8 mouse cellular contexts compared by ENCODE assay signal in the genomic region with DNA sequence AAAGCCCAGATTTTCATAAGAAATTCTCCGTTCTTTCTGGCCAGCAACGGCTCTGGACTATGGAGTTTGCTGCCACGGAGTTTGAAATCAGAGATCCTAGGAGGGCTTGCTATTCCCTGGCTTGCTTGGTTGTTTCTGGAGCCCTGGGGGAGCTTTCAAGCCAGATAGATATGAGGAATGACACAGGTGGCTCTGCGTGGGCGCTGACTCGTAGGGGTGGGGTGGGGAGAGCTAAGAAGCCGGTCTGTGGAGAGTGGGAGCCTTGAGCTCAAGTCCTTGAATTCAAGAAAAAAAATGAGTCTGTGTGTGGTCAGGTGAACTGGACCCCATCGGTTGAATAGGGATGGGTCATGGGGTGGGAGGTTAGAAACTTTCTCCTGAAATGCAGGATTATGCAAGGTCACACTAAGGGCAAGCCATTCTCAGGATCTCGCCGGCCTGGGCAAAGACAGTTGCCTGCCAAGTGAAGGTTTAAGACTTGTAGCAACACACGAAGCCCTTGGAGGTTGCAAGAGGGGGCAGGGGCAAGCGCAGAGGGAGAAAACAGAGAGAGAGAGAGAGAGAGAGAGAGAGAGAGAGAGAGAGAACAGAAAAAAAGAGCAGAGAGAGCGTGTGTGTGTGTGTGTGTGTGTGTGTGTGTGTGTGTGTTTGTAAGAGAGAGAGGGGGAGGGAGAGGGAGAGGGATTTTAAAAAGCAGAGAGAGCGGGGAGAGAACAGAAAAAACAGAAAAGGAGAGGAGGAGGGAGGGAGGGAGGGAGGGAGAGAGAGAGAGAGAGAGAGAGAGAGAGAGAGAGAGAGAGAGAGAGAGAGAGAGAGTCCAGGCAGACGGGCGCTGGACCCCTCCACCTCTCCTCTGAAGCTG. TPM values are rescaled to one million over a fixed set of nuclear protein-coding genes. Genes with fewer than 3 reads are reported as not detected.
DNase-seq lines count a peak whose midpoint lies in the region; ATAC-seq and TF ChIP-seq lines count a peak whose summit lies in the region.
"Had no signal": no experiment of that assay in that cellular context is flagged by ENCODE, and none has a peak within 500 bp of the region (broad histone marks: within the 10 kb centered on the region; RNA-seq: fewer than 3 reads in every experiment).

No protein-coding gene starts in this region.

- peak overlapping the region; percentile 39 for H3K4me2 ChIP-seq in liver, embryonic 11.5 days
- no peak overlapping the region for H3K4me2 ChIP-seq in liver, postnatal 0 days (ENCODE audit: low read depth, low read length)
- H3K4me2 ChIP-seq in embryonic facial prominence, embryonic 13.5 days: peak overlapping the region; percentile 62
- peak overlapping the region; percentile 40 for H3K4me2 ChIP-seq in intestine, embryonic 14.5 days (ENCODE audit: low read length)
- peak overlapping the region; percentile 59 for H3K4me2 ChIP-seq in neural tube, embryonic 15.5 days
- H3K4me2 ChIP-seq: liver, embryonic 13.5 days had no signal

- no peaks in the 10 kb centered on the region for H3K9me3 ChIP-seq in liver, embryonic 11.5 days (ENCODE audit: control insufficient read depth, low read length)
- no peaks in the 10 kb centered on the region for H3K9me3 ChIP-seq in liver, postnatal 0 days (ENCODE audit: low read length)
- no peaks in the 10 kb centered on the region for H3K9me3 ChIP-seq in embryonic facial prominence, embryonic 13.5 days
- no peaks in the 10 kb centered on the region for H3K9me3 ChIP-seq in intestine, embryonic 14.5 days (ENCODE audit: control insufficient read depth, low read length)
- H3K9me3 ChIP-seq in neural tube, embryonic 15.5 days (replicated peaks): no peaks in the 10 kb centered on the region
- H3K9me3 ChIP-seq: liver, embryonic 13.5 days had no signal

- DNase-seq in liver, embryonic 11.5 days (ENCODE audit: low spot score): no peak
- DNase-seq in liver, postnatal 0 days: no peak
- DNase-seq in intestine, embryonic 14.5 days (ENCODE audit: low spot score): no peak
- DNase-seq in spleen, postnatal 36 days (ENCODE audit: low spot score in 2 of 2): no peak
- DNase-seq in layer of hippocampus, adult 8-10 months (ENCODE audit: low spot score in 2 of 2): no peak
- DNase-seq: liver, embryonic 13.5 days had no signal

- no peak overlapping the region for H3K27ac ChIP-seq in liver, embryonic 11.5 days (ENCODE audit: low read depth, low read length)
- no peak overlapping the region for H3K27ac ChIP-seq in liver, postnatal 0 days (ENCODE audit: low read depth)
- no peak overlapping the region for H3K27ac ChIP-seq in embryonic facial prominence, embryonic 13.5 days
- H3K27ac ChIP-seq in intestine, embryonic 14.5 days (ENCODE audit: low read depth): no peak overlapping the region
- peak overlapping the region; percentile 84 for H3K27ac ChIP-seq in neural tube, embryonic 15.5 days (replicated peaks)
- H3K27ac ChIP-seq: liver, embryonic 13.5 days had no signal

- H3K4me3 ChIP-seq in liver, embryonic 11.5 days (ENCODE audit: low read depth, low read length): no peak overlapping the region
- no peak overlapping the region for H3K4me3 ChIP-seq in liver, postnatal 0 days (ENCODE audit: low read depth, low read length)
- peak overlapping the region; percentile 39 for H3K4me3 ChIP-seq in embryonic facial prominence, embryonic 13.5 days
- H3K4me3 ChIP-seq in intestine, embryonic 14.5 days (ENCODE audit: low read depth, low read length): peak overlapping the region; percentile 28; the same call in 1 of the 2 replicates
- peak overlapping the region; percentile 47 for H3K4me3 ChIP-seq in neural tube, embryonic 15.5 days (replicated peaks)
- H3K4me3 ChIP-seq: liver, embryonic 13.5 days had no signal

- TF ChIP-seq EP300 in liver, postnatal 0 days (IDR thresholded peaks at IDR 0.05; ENCODE audit: low read depth): no peak

- H3K9ac ChIP-seq in liver, embryonic 11.5 days (ENCODE audit: low read depth, low read length): no peak overlapping the region
- H3K9ac ChIP-seq in liver, postnatal 0 days (replicated peaks): no peak overlapping the region
- peak overlapping the region; percentile 54; the same call in 1 of the 2 replicates for H3K9ac ChIP-seq in embryonic facial prominence, embryonic 13.5 days
- H3K9ac ChIP-seq in intestine, embryonic 14.5 days (ENCODE audit: low read length): no peak overlapping the region
- peak overlapping the region; percentile 69 for H3K9ac ChIP-seq in neural tube, embryonic 15.5 days (replicated peaks)
- H3K9ac ChIP-seq: liver, embryonic 13.5 days had no signal

- no peaks in the 10 kb centered on the region for H3K36me3 ChIP-seq in liver, embryonic 11.5 days (ENCODE audit: control insufficient read depth, insufficient read depth, low read length)
- no peaks in the 10 kb centered on the region for H3K36me3 ChIP-seq in liver, postnatal 0 days (replicated peaks; ENCODE audit: insufficient read depth, low read length)
- no peaks in the 10 kb centered on the region for H3K36me3 ChIP-seq in embryonic facial prominence, embryonic 13.5 days
- no peaks in the 10 kb centered on the region for H3K36me3 ChIP-seq in intestine, embryonic 14.5 days (ENCODE audit: control insufficient read depth, insufficient read depth, low read length)
- H3K36me3 ChIP-seq in neural tube, embryonic 15.5 days: no peaks in the 10 kb centered on the region
- H3K36me3 ChIP-seq: liver, embryonic 13.5 days had no signal

- no peak for ATAC-seq in liver, embryonic 11.5 days (replicated peaks; ENCODE audit: low FRiP score)
- ATAC-seq in liver, postnatal 0 days: no peak
- ATAC-seq in embryonic facial prominence, embryonic 13.5 days (ENCODE audit: insufficient number of reproducible peaks, insufficient read depth, low FRiP score, low TSS enrichment, low read depth): no peak
- no peak for ATAC-seq in intestine, embryonic 14.5 days (replicated peaks; ENCODE audit: low FRiP score, low TSS enrichment, low read depth)
- ATAC-seq in neural tube, embryonic 15.5 days (ENCODE audit: low FRiP score): 0 out of 2 replicates have a peak, but pooled peaks have one; percentile 7

- no peaks in the 10 kb centered on the region for H3K4me1 ChIP-seq in liver, embryonic 11.5 days (replicated peaks; ENCODE audit: control insufficient read depth, insufficient read depth, low read length)
- no peaks in the 10 kb centered on the region for H3K4me1 ChIP-seq in liver, postnatal 0 days (ENCODE audit: insufficient read depth)
- H3K4me1 ChIP-seq in embryonic facial prominence, embryonic 13.5 days: peaks cover 15% of the 10 kb centered on the region
- H3K4me1 ChIP-seq in intestine, embryonic 14.5 days (replicated peaks; ENCODE audit: control insufficient read depth, insufficient read depth, low read length): peaks cover 10% of the 10 kb centered on the region
- H3K4me1 ChIP-seq in neural tube, embryonic 15.5 days: peaks cover 51% of the 10 kb centered on the region
- H3K4me1 ChIP-seq: liver, embryonic 13.5 days had no signal

- H3K27me3 ChIP-seq in liver, embryonic 11.5 days (replicated peaks; ENCODE audit: control insufficient read depth, insufficient read depth, low read length): peaks cover 60% of the 10 kb centered on the region
- peaks cover 48% of the 10 kb centered on the region for H3K27me3 ChIP-seq in liver, postnatal 0 days (ENCODE audit: insufficient read depth, low read length)
- H3K27me3 ChIP-seq in embryonic facial prominence, embryonic 13.5 days: peaks cover 76% of the 10 kb centered on the region
- peaks cover 57% of the 10 kb centered on the region for H3K27me3 ChIP-seq in intestine, embryonic 14.5 days (replicated peaks; ENCODE audit: control insufficient read depth, insufficient read depth, low read length)
- no peaks in the 10 kb centered on the region; the same call in 1 of the 2 replicates for H3K27me3 ChIP-seq in neural tube, embryonic 15.5 days (replicated peaks)

- WGBS in liver, embryonic 11.5 days: 26% methylated on average over 15 of the region's 16 CpGs
- 32% methylated on average over 14 of the region's 16 CpGs for WGBS in liver, postnatal 0 days (ENCODE audit: insufficient replicate concordance)
- 14% methylated on average over 16 of the region's 16 CpGs for WGBS in embryonic facial prominence, embryonic 13.5 days
- 16% methylated on average over 13 of the region's 16 CpGs for WGBS in intestine, embryonic 14.5 days
- 7% methylated on average over 14 of the region's 16 CpGs for WGBS in neural tube, embryonic 15.5 days

- no peak for TF ChIP-seq CTCF in liver, postnatal 0 days (IDR thresholded peaks at IDR 0.05; ENCODE audit: low read depth)

RNA-seq across cellular contexts. Expression of a gene that starts 13.8 kb away (rescaled TPM):
- 50.8 and 55.3 TPM in 2 replicates for polyA plus RNA-seq in liver, embryonic 11.5 days (2014; fragmentation: Nextera tagmentation; extraction: Ambion mirVana)
- 15.1 and 15.9 TPM in 2 replicates for polyA plus RNA-seq in liver, postnatal 0 days (2015; fragmentation: Nextera tagmentation; extraction: Ambion mirVana)
- 33.8 and 41.8 TPM in 2 replicates for polyA plus RNA-seq in embryonic facial prominence, embryonic 13.5 days (2015; fragmentation: Nextera tagmentation; extraction: Ambion mirVana)
- polyA plus RNA-seq in intestine, embryonic 14.5 days (2014; fragmentation: Nextera tagmentation; extraction: Ambion mirVana): 34.2 and 37.4 TPM in 2 replicates
- 55.7 and 58.6 TPM in 2 replicates for polyA plus RNA-seq in neural tube, embryonic 15.5 days (2015; fragmentation: Nextera tagmentation; extraction: Ambion mirVana)
- 10 to 100 TPM; 17.8 to 23.3 (median 21.7) TPM for total RNA-seq in layer of hippocampus, adult 8-10 months (2022)

RNA-seq across cellular contexts. Expression of a gene that starts 31.4 kb away (rescaled TPM):
- polyA plus RNA-seq in liver, embryonic 11.5 days (2014; fragmentation: Nextera tagmentation; extraction: Ambion mirVana): 3.7 and 5.8 TPM in 2 replicates
- polyA plus RNA-seq in liver, postnatal 0 days (2015; fragmentation: Nextera tagmentation; extraction: Ambion mirVana): 108 and 111 TPM in 2 replicates
- 0.49 and 1.4 TPM in 2 replicates for polyA plus RNA-seq in embryonic facial prominence, embryonic 13.5 days (2015; fragmentation: Nextera tagmentation; extraction: Ambion mirVana)
- 1.4 and 3.2 TPM in 2 replicates for polyA plus RNA-seq in intestine, embryonic 14.5 days (2014; fragmentation: Nextera tagmentation; extraction: Ambion mirVana)
- 1.3 and 10.5 TPM in 2 replicates for polyA plus RNA-seq in neural tube, embryonic 15.5 days (2015; fragmentation: Nextera tagmentation; extraction: Ambion mirVana)
- total RNA-seq in layer of hippocampus, adult 8-10 months (2022): 1 to 10 TPM in 2 of 4 experiments, under 1 TPM in 1, not detected in 1; 0.83 to 1.4 (median 1.0) TPM

RNA-seq across cellular contexts. Expression of a gene that starts 34.8 kb away (rescaled TPM):
- 19.7 and 22.4 TPM in 2 replicates for polyA plus RNA-seq in liver, embryonic 11.5 days (2014; fragmentation: Nextera tagmentation; extraction: Ambion mirVana)
- 7.9 and 8.1 TPM in 2 replicates for polyA plus RNA-seq in liver, postnatal 0 days (2015; fragmentation: Nextera tagmentation; extraction: Ambion mirVana)
- 21.5 and 22.4 TPM in 2 replicates for polyA plus RNA-seq in embryonic facial prominence, embryonic 13.5 days (2015; fragmentation: Nextera tagmentation; extraction: Ambion mirVana)
- polyA plus RNA-seq in intestine, embryonic 14.5 days (2014; fragmentation: Nextera tagmentation; extraction: Ambion mirVana): 16.7 and 19.1 TPM in 2 replicates
- polyA plus RNA-seq in neural tube, embryonic 15.5 days (2015; fragmentation: Nextera tagmentation; extraction: Ambion mirVana): 12.6 and 13.5 TPM in 2 replicates
- total RNA-seq in layer of hippocampus, adult 8-10 months (2022): 1 to 10 TPM; 5.6 to 8.3 (median 6.5) TPM

Comparison
In these comparisons a context has a peak if more than half of its experiments do, and no peak if none do; other contexts are left out.
1. H3K4me3 ChIP-seq: peak in embryonic facial prominence, embryonic 13.5 days (single experiment), intestine, embryonic 14.5 days (single experiment) and neural tube, embryonic 15.5 days (single experiment); none in liver, embryonic 11.5 days (single experiment) and liver, postnatal 0 days (single experiment).
2. H3K9ac ChIP-seq: peak in embryonic facial prominence, embryonic 13.5 days (single experiment) and neural tube, embryonic 15.5 days (single experiment); none in liver, embryonic 11.5 days (single experiment), liver, postnatal 0 days (single experiment) and intestine, embryonic 14.5 days (single experiment).